Mouse (Mus musculus) heart, embryonic 16.5 days (tissue): ENCODE data around the gene Adgrg2. TPM values are rescaled to one million over a fixed set of nuclear protein-coding genes. Genes with fewer than 3 reads are reported as not detected.

Experiments
- ATAC-seq: fragments of 200-750 bp; cut with Nextera tagmentation; replicated peaks from 2 replicates; pipeline ENCODE4 v1.8.0; 2017; ENCODE audit warnings: moderate number of reproducible peaks; ENCODE audit not compliant: insufficient read depth, low FRiP score; ENCODE audit errors: extremely low read depth
- H3K27ac ChIP-seq: fragments of 300-500 bp; sonication (generic); 2 replicates; pipeline ENCODE4 v1.5.1; 2014; ENCODE audit warnings: mild to moderate bottlenecking, low read length, control low read depth, moderate library complexity
- H3K27me3 ChIP-seq: fragments of 300-500 bp; sonication (generic); 2 replicates; pipeline ENCODE4 v1.6.1; 2014; ENCODE audit warnings: low read length, mixed read lengths; ENCODE audit not compliant: control insufficient read depth, insufficient read depth
- H3K36me3 ChIP-seq: fragments of 300-500 bp; sonication (generic); 2 replicates; pipeline ENCODE4 v1.6.1; 2014; ENCODE audit not compliant: control insufficient read depth, insufficient read depth
- H3K4me1 ChIP-seq: fragments of 300-500 bp; sonication (generic); 2 replicates; pipeline ENCODE4 v1.6.1; 2014; ENCODE audit warnings: low read length, mixed read lengths; ENCODE audit not compliant: control insufficient read depth, insufficient read depth
- H3K4me2 ChIP-seq: fragments of 300-500 bp; sonication (generic); 2 replicates; pipeline ENCODE4 v1.6.1; 2014; ENCODE audit warnings: low read depth, mild to moderate bottlenecking, control low read depth, low read length
- H3K4me3 ChIP-seq: fragments of 300-500 bp; sonication (generic); 2 replicates; pipeline ENCODE4 v1.5.1; 2014; ENCODE audit warnings: mild to moderate bottlenecking, control low read depth, low read length
- H3K9ac ChIP-seq: fragments of 300-500 bp; sonication (generic); 2 replicates; pipeline ENCODE4 v1.6.1; 2014; ENCODE audit warnings: low read length, control low read depth
- H3K9me3 ChIP-seq: fragments of 300-500 bp; sonication (generic); replicated peaks from 2 replicates; pipeline ENCODE4 v1.6.1; 2016; ENCODE audit warnings: low read length; ENCODE audit not compliant: control insufficient read depth
- WGBS: fragments of 180-500 bp; shearing (Covaris S2); extraction: QIAGEN DNeasy Blood & Tissue Kit; methylation state at CpG from one replicate; pipeline ENCODE4 v1.1.7; 2014; 5-methylcytosine and 5-hydroxymethylcytosine counted together
- polyA plus RNA-seq: library from polyadenylated mRNA; unstranded; fragments of >200 nt; fragmentation: Nextera tagmentation; extraction: Ambion mirVana; gene quantifications from 2 replicates; pipeline ENCODE4 v1.2.1, GENCODE M21; 2015

Gene Adgrg2
- polyA plus RNA-seq, 1 experiment from 2014 or later: 1.8 TPM

GRCm38 (mm10) chrX:160426486-160426885 is 36.0 kb downstream of the Adgrg2 start:
- Histone ChIP-seq H3K9ac (no peak overlapping the region), H3K36me3 (no peaks in the 10 kb centered on the region), H3K27ac (no peak overlapping the region), H3K4me3 (no peak overlapping the region), H3K9me3 (no peaks in the 10 kb centered on the region), H3K4me1 (no peaks in the 10 kb centered on the region), H3K27me3 (no peaks in the 10 kb centered on the region), H3K4me2 (no peak overlapping the region)
- ATAC-seq: no peak
- WGBS: 59% methylated on average over 1 of the region's 1 CpGs

- no peak overlapping the region for H3K4me3 ChIP-seq
- H3K27ac ChIP-seq: no peak overlapping the region
- H3K4me1 ChIP-seq: no peaks in the 10 kb centered on the region
- H3K9me3 ChIP-seq: no peaks in the 10 kb centered on the region
- no peak overlapping the region for H3K4me2 ChIP-seq
- WGBS: 77% methylated on average over 1 of the region's 1 CpGs
- H3K36me3 ChIP-seq: no peaks in the 10 kb centered on the region
- no peak overlapping the region for H3K9ac ChIP-seq
- ATAC-seq: no peak
- no peaks in the 10 kb centered on the region for H3K27me3 ChIP-seq
These were observed 36.4 kb downstream of the Adgrg2 start for GRCm38 (mm10) chrX:160426930-160427329.

- Histone ChIP-seq H3K36me3 (no peaks in the 10 kb centered on the region), H3K4me2 (no peak overlapping the region), H3K4me3 (no peak overlapping the region), H3K27me3 (no peaks in the 10 kb centered on the region), H3K27ac (no peak overlapping the region), H3K9me3 (no peaks in the 10 kb centered on the region), H3K9ac (no peak overlapping the region), H3K4me1 (no peaks in the 10 kb centered on the region)
- WGBS: 87% methylated on average over 7 of the region's 7 CpGs
- ATAC-seq: no peak
These were observed 41.7 kb downstream of the Adgrg2 start for GRCm38 (mm10) chrX:160432192-160432591.

GRCm38 (mm10) chrX:160441272-160441671 is 50.8 kb downstream of the Adgrg2 start:
- ATAC-seq: peak; percentile 41; the same call in 1 of the 2 replicates
- H3K9me3 ChIP-seq: no peaks in the 10 kb centered on the region
- H3K36me3 ChIP-seq: no peaks in the 10 kb centered on the region
- H3K27me3 ChIP-seq: no peaks in the 10 kb centered on the region
- H3K4me1 ChIP-seq: no peaks in the 10 kb centered on the region
- H3K4me2 ChIP-seq: no peak overlapping the region
- H3K27ac ChIP-seq: no peak overlapping the region
- no peak overlapping the region for H3K9ac ChIP-seq
- no peak overlapping the region for H3K4me3 ChIP-seq

- 84% methylated on average over 3 of the region's 3 CpGs for WGBS
- ATAC-seq: no peak
These were observed 57.9 kb downstream of the Adgrg2 start for GRCm38 (mm10) chrX:160448351-160448750.

GRCm38 (mm10) chrX:160449363-160449762 is 58.9 kb downstream of the Adgrg2 start:
- Histone ChIP-seq H3K4me1 (no peaks in the 10 kb centered on the region), H3K9me3 (no peaks in the 10 kb centered on the region), H3K27ac (no peak overlapping the region), H3K9ac (no peak overlapping the region), H3K27me3 (no peaks in the 10 kb centered on the region), H3K4me3 (no peak overlapping the region), H3K36me3 (no peaks in the 10 kb centered on the region), H3K4me2 (no peak overlapping the region)
- ATAC-seq: no peak
- 79% methylated on average over 2 of the region's 2 CpGs for WGBS

More at GRCm38 (mm10) chrX:160448351-160448750, 57.9 kb downstream of the Adgrg2 start:
- Histone ChIP-seq H3K4me3 (no peak overlapping the region), H3K9ac (no peak overlapping the region), H3K27ac (no peak overlapping the region), H3K27me3 (no peaks in the 10 kb centered on the region), H3K4me1 (no peaks in the 10 kb centered on the region), H3K9me3 (no peaks in the 10 kb centered on the region), H3K4me2 (no peak overlapping the region), H3K36me3 (no peaks in the 10 kb centered on the region)

- no peaks in the 10 kb centered on the region for H3K9me3 ChIP-seq
- WGBS: 71% methylated on average over 5 of the region's 5 CpGs
- no peak overlapping the region for H3K4me2 ChIP-seq
- no peak for ATAC-seq
- H3K36me3 ChIP-seq: no peaks in the 10 kb centered on the region
- no peak overlapping the region for H3K4me3 ChIP-seq
- no peaks in the 10 kb centered on the region; the same call in 1 of the 2 replicates for H3K27me3 ChIP-seq
- H3K4me1 ChIP-seq: no peaks in the 10 kb centered on the region
- H3K9ac ChIP-seq: no peak overlapping the region
- H3K27ac ChIP-seq: no peak overlapping the region
These were observed 65.2 kb downstream of the Adgrg2 start for GRCm38 (mm10) chrX:160455686-160456085.

- ATAC-seq: no peak
- Histone ChIP-seq H3K4me1 (no peaks in the 10 kb centered on the region), H3K9me3 (no peaks in the 10 kb centered on the region), H3K4me2 (no peak overlapping the region), H3K36me3 (no peaks in the 10 kb centered on the region), H3K27me3 (no peaks in the 10 kb centered on the region), H3K4me3 (no peak overlapping the region), H3K27ac (no peak overlapping the region), H3K9ac (no peak overlapping the region)
- 74% methylated on average over 3 of the region's 3 CpGs for WGBS
These were observed 80.8 kb downstream of the Adgrg2 start for GRCm38 (mm10) chrX:160471257-160471786.

- Histone ChIP-seq H3K9ac (no peak overlapping the region), H3K4me3 (no peak overlapping the region), H3K27ac (no peak overlapping the region), H3K4me2 (no peak overlapping the region), H3K27me3 (no peaks in the 10 kb centered on the region), H3K4me1 (no peaks in the 10 kb centered on the region; the same call in 1 of the 2 replicates), H3K9me3 (no peaks in the 10 kb centered on the region), H3K36me3 (no peaks in the 10 kb centered on the region)
- ATAC-seq: no peak
- 56% methylated on average over 2 of the region's 2 CpGs for WGBS
These were observed 99.3 kb downstream of the Adgrg2 start for GRCm38 (mm10) chrX:160489784-160490183.
